Mouse (Mus musculus) embryonic facial prominence, embryonic 10.5 days (tissue): ENCODE results near the gene Tmem80. TPM values are rescaled to one million over a fixed set of nuclear protein-coding genes. Genes with fewer than 3 reads are reported as not detected.

ENCODE experiments used
- DNase-seq: peaks from one replicate; pipeline ENCODE4 v3.0.0-alpha.2; 2017; ENCODE audit warnings: low spot score
- H3K27ac ChIP-seq: fragments of 300-500 bp; sonication (generic); replicated peaks from 2 replicates; pipeline ENCODE4 v1.5.1; 2016; ENCODE audit warnings: mild to moderate bottlenecking
- H3K27me3 ChIP-seq: fragments of 300-500 bp; sonication (generic); replicated peaks from 2 replicates; pipeline ENCODE4 v1.6.1; 2016; ENCODE audit warnings: low read depth, mild to moderate bottlenecking; ENCODE audit not compliant: poor library complexity, severe bottlenecking
- H3K36me3 ChIP-seq: fragments of 300-500 bp; sonication (generic); replicated peaks from 2 replicates; pipeline ENCODE4 v1.6.1; 2016; ENCODE audit warnings: mild to moderate bottlenecking, moderate library complexity
- H3K4me1 ChIP-seq: fragments of 300-500 bp; sonication (generic); 2 replicates; pipeline ENCODE4 v1.6.1; 2016
- H3K4me3 ChIP-seq: fragments of 300-500 bp; sonication (generic); 2 replicates; pipeline ENCODE4 v1.5.1; 2016; ENCODE audit warnings: mild to moderate bottlenecking, moderate library complexity
- H3K9me3 ChIP-seq: fragments of 300-500 bp; sonication (generic); 2 replicates; pipeline ENCODE4 v1.6.1; 2016; ENCODE audit warnings: mild to moderate bottlenecking
- WGBS: fragments of 180-500 bp; shearing (Covaris S2); methylation state at CpG from one replicate; pipeline ENCODE4 v1.1.7; 2016; 5-methylcytosine and 5-hydroxymethylcytosine counted together
- polyA plus RNA-seq: library from polyadenylated mRNA; unstranded; fragments of >200 nt; fragmentation: Nextera tagmentation; extraction: Ambion mirVana; gene quantifications from 2 replicates; pipeline ENCODE4 v1.2.1, GENCODE M21; 2016

Tmem80 gene
- polyA plus RNA-seq, 1 experiment from 2014 or later, result 49.0 TPM

- Histone ChIP-seq H3K4me3 (no peak overlapping the region), H3K36me3 (peaks cover 84% of the 10 kb centered on the region), H3K4me1 (peaks cover 7% of the 10 kb centered on the region), H3K27ac (no peak overlapping the region), H3K27me3 (peaks cover 25% of the 10 kb centered on the region), H3K9me3 (no peaks in the 10 kb centered on the region)
- WGBS, result 92% methylated on average over 8 of the region's 8 CpGs
- DNase-seq, result no peak
Measured at GRCm38 (mm10) chr7:141299175-141299574, 28.4 kb upstream of the Tmem80 start.

GRCm38 (mm10) chr7:141301386-141301785 is 26.2 kb upstream of the Tmem80 start:
- DNase-seq, result no peak
- WGBS, result 94% methylated on average over 9 of the region's 9 CpGs
- H3K27ac ChIP-seq, result no peak overlapping the region
- no peak overlapping the region for H3K4me3 ChIP-seq
- H3K9me3 ChIP-seq, result no peaks in the 10 kb centered on the region
- H3K36me3 ChIP-seq, result peaks cover 98% of the 10 kb centered on the region
- H3K27me3 ChIP-seq, result peaks cover 3% of the 10 kb centered on the region
- no peaks in the 10 kb centered on the region for H3K4me1 ChIP-seq

GRCm38 (mm10) chr7:141302702-141303268 is 24.8 kb upstream of the Tmem80 start:
- Histone ChIP-seq H3K27ac (no peak overlapping the region), H3K4me3 (no peak overlapping the region), H3K4me1 (no peaks in the 10 kb centered on the region), H3K9me3 (no peaks in the 10 kb centered on the region), H3K36me3 (peaks cover 98% of the 10 kb centered on the region), H3K27me3 (no peaks in the 10 kb centered on the region)
- 81% methylated on average over 1 of the region's 1 CpGs for WGBS
- no peak for DNase-seq

- 91% methylated on average over 4 of the region's 4 CpGs for WGBS
- Histone ChIP-seq H3K27ac (no peak overlapping the region), H3K27me3 (no peaks in the 10 kb centered on the region), H3K4me3 (no peak overlapping the region), H3K4me1 (no peaks in the 10 kb centered on the region), H3K36me3 (peaks cover 100% of the 10 kb centered on the region), H3K9me3 (no peaks in the 10 kb centered on the region)
- DNase-seq, result no peak
Measured at GRCm38 (mm10) chr7:141304537-141304936, 23.0 kb upstream of the Tmem80 start.

- no peaks in the 10 kb centered on the region for H3K9me3 ChIP-seq
- no peak overlapping the region for H3K4me3 ChIP-seq
- no peak for DNase-seq
- no peaks in the 10 kb centered on the region for H3K27me3 ChIP-seq
- no peak overlapping the region for H3K27ac ChIP-seq
- peaks cover 100% of the 10 kb centered on the region for H3K36me3 ChIP-seq
- 94% methylated on average over 2 of the region's 2 CpGs for WGBS
- H3K4me1 ChIP-seq, result no peaks in the 10 kb centered on the region
Measured at GRCm38 (mm10) chr7:141314416-141314815, 13.1 kb upstream of the Tmem80 start.

- no peak overlapping the region for H3K27ac ChIP-seq
- H3K4me3 ChIP-seq, result no peak overlapping the region
- no peaks in the 10 kb centered on the region for H3K9me3 ChIP-seq
- no peak for DNase-seq
- no peaks in the 10 kb centered on the region for H3K27me3 ChIP-seq
- peaks cover 100% of the 10 kb centered on the region for H3K36me3 ChIP-seq
- no peaks in the 10 kb centered on the region for H3K4me1 ChIP-seq
- WGBS, result 91% methylated on average over 8 of the region's 8 CpGs
Measured at GRCm38 (mm10) chr7:141315076-141315475, 12.5 kb upstream of the Tmem80 start.

- H3K27ac ChIP-seq, result no peak overlapping the region
- 78% methylated on average over 5 of the region's 5 CpGs for WGBS
- no peak overlapping the region for H3K4me3 ChIP-seq
- H3K27me3 ChIP-seq, result no peaks in the 10 kb centered on the region
- no peaks in the 10 kb centered on the region for H3K4me1 ChIP-seq
- DNase-seq, result no peak
- no peaks in the 10 kb centered on the region for H3K9me3 ChIP-seq
- H3K36me3 ChIP-seq, result peaks cover 100% of the 10 kb centered on the region
Measured at GRCm38 (mm10) chr7:141315974-141316373, 11.6 kb upstream of the Tmem80 start.

- H3K27me3 ChIP-seq, result no peaks in the 10 kb centered on the region
- WGBS, result 87% methylated on average over 1 of the region's 1 CpGs
- H3K4me3 ChIP-seq, result no peak overlapping the region
- H3K36me3 ChIP-seq, result peaks cover 100% of the 10 kb centered on the region
- no peak for DNase-seq
- H3K9me3 ChIP-seq, result no peaks in the 10 kb centered on the region
- no peaks in the 10 kb centered on the region for H3K4me1 ChIP-seq
- H3K27ac ChIP-seq, result no peak overlapping the region
Measured at GRCm38 (mm10) chr7:141317619-141318132, 9.9 kb upstream of the Tmem80 start.

GRCm38 (mm10) chr7:141319446-141319845 is 8.1 kb upstream of the Tmem80 start:
- H3K27me3 ChIP-seq, result no peaks in the 10 kb centered on the region
- DNase-seq, result no peak
- no peak overlapping the region for H3K27ac ChIP-seq
- H3K36me3 ChIP-seq, result peaks cover 100% of the 10 kb centered on the region
- WGBS, result 82% methylated on average over 2 of the region's 2 CpGs
- H3K9me3 ChIP-seq, result no peaks in the 10 kb centered on the region
- H3K4me3 ChIP-seq, result no peak overlapping the region
- H3K4me1 ChIP-seq, result no peaks in the 10 kb centered on the region

GRCm38 (mm10) chr7:141324686-141325085 is 2.9 kb upstream of the Tmem80 start:
- no peak for DNase-seq
- 96% methylated on average over 1 of the region's 1 CpGs for WGBS
- Histone ChIP-seq H3K4me1 (peaks cover 33% of the 10 kb centered on the region), H3K9me3 (no peaks in the 10 kb centered on the region), H3K27ac (no peak overlapping the region), H3K4me3 (no peak overlapping the region), H3K27me3 (no peaks in the 10 kb centered on the region), H3K36me3 (peaks cover 54% of the 10 kb centered on the region)

GRCm38 (mm10) chr7:141326546-141327446 is 743 bp upstream of the Tmem80 start:
- WGBS, result 7% methylated on average over 35 of the region's 35 CpGs
- peak overlapping the region; percentile 98 for H3K27ac ChIP-seq
- H3K27me3 ChIP-seq, result no peaks in the 10 kb centered on the region
- peaks cover 34% of the 10 kb centered on the region for H3K36me3 ChIP-seq
- no peak for DNase-seq
- peaks cover 33% of the 10 kb centered on the region for H3K4me1 ChIP-seq
- peak overlapping the region; percentile 77 for H3K4me3 ChIP-seq
- H3K9me3 ChIP-seq, result no peaks in the 10 kb centered on the region

- Histone ChIP-seq H3K27ac (peak overlapping the region; percentile 98), H3K27me3 (no peaks in the 10 kb centered on the region), H3K36me3 (peaks cover 34% of the 10 kb centered on the region), H3K4me3 (peak overlapping the region; percentile 77), H3K9me3 (no peaks in the 10 kb centered on the region), H3K4me1 (peaks cover 33% of the 10 kb centered on the region)
- WGBS, result 21% methylated on average over 24 of the region's 24 CpGs
- DNase-seq, result no peak
Measured at GRCm38 (mm10) chr7:141328373-141328990, 943 bp downstream of the Tmem80 start.
